Mouse (Mus musculus) embryonic facial prominence, embryonic 11.5 days (tissue): ENCODE data around the gene Vps18. TPM values are rescaled to one million over a fixed set of nuclear protein-coding genes. Genes with fewer than 3 reads are reported as not detected.
A peak's percentile ranks its signal among the peaks of the same experiment; 100 is the strongest.

ENCODE experiments used
- ATAC-seq: fragments of 200-750 bp; cut with Nextera tagmentation; replicated peaks from 2 replicates; pipeline ENCODE4 v1.8.0; 2017; ENCODE audit warnings: low read depth; ENCODE audit not compliant: insufficient number of reproducible peaks, low FRiP score, low TSS enrichment
- DNase-seq: peaks from one replicate; pipeline ENCODE4 v3.0.0-alpha.2; 2015; ENCODE audit warnings: low spot score
- H3K27ac ChIP-seq: fragments of 300-500 bp; sonication (generic); replicated peaks from 2 replicates; pipeline ENCODE4 v1.5.1; 2014; ENCODE audit warnings: mild to moderate bottlenecking, low read depth, low read length, control low read depth
- H3K27me3 ChIP-seq: fragments of 300-500 bp; sonication (generic); 2 replicates; pipeline ENCODE4 v1.6.1; 2014; ENCODE audit warnings: mild to moderate bottlenecking, low read length, moderate library complexity, mixed read lengths; ENCODE audit not compliant: control insufficient read depth, insufficient read depth
- H3K36me3 ChIP-seq: fragments of 300-500 bp; sonication (generic); replicated peaks from 2 replicates; pipeline ENCODE4 v1.6.1; 2014; ENCODE audit warnings: low read depth, mild to moderate bottlenecking, low read length, moderate library complexity, mixed read lengths; ENCODE audit not compliant: control insufficient read depth, insufficient read depth
- H3K4me1 ChIP-seq: fragments of 300-500 bp; sonication (generic); 2 replicates; pipeline ENCODE4 v1.6.1; 2014; ENCODE audit warnings: low read length, mixed read lengths; ENCODE audit not compliant: control insufficient read depth, insufficient read depth
- H3K4me2 ChIP-seq: fragments of 300-500 bp; sonication (generic); 2 replicates; pipeline ENCODE4 v1.6.1; 2014; ENCODE audit warnings: low read depth, mild to moderate bottlenecking, control low read depth, low read length, moderate library complexity
- H3K4me3 ChIP-seq: fragments of 300-500 bp; sonication (generic); 2 replicates; pipeline ENCODE4 v1.5.1; 2014; ENCODE audit warnings: low read depth, low read length, control low read depth
- H3K9ac ChIP-seq: fragments of 300-500 bp; sonication (generic); replicated peaks from 2 replicates; pipeline ENCODE4 v1.6.1; 2014; ENCODE audit warnings: mild to moderate bottlenecking, control low read depth, low read length
- H3K9me3 ChIP-seq: fragments of 300-500 bp; sonication (generic); replicated peaks from 2 replicates; pipeline ENCODE4 v1.6.1; 2016; ENCODE audit warnings: mild to moderate bottlenecking, low read length, inconsistent platforms, mixed read lengths; ENCODE audit not compliant: control insufficient read depth
- WGBS: fragments of 180-500 bp; shearing (Covaris S2); extraction: QIAGEN DNeasy Blood & Tissue Kit; methylation state at CpG from one replicate; pipeline ENCODE4 v1.1.7; 2014; 5-methylcytosine and 5-hydroxymethylcytosine counted together
- polyA plus RNA-seq: library from polyadenylated mRNA; unstranded; fragments of >200 nt; fragmentation: Nextera tagmentation; extraction: Ambion mirVana; gene quantifications from 2 replicates; pipeline ENCODE4 v1.2.1, GENCODE M21; 2014

Vps18 gene
- polyA plus RNA-seq, 1 experiment from 2014 or later = 9.2 TPM

GRCm38 (mm10) chr2:119325568-119326143 lies 37.1 kb downstream of the Vps18 start, which contains the start of gene Dll4:
TSS of gene Dll4 (plus strand) at chr2:119325784.
- WGBS = 0% methylated on average over 33 of the region's 33 CpGs
- Histone ChIP-seq H3K4me1 (peaks cover 13% of the 10 kb centered on the region), H3K4me3 (peak within 1 kb of the TSS; percentile 26), H3K4me2 (peak within 1 kb of the TSS; percentile 69), H3K27me3 (peaks cover 88% of the 10 kb centered on the region), H3K9ac (peak within 1 kb of the TSS; percentile 0; the same call in 1 of the 2 replicates), H3K27ac (no peak within 1 kb of the TSS), H3K36me3 (no peaks in the 10 kb centered on the region), H3K9me3 (no peaks in the 10 kb centered on the region)
- DNase-seq (peak; percentile 59), ATAC-seq (0 out of 2 replicates have a peak, but pooled peaks have one; percentile 20)

GRCm38 (mm10) chr2:119326161-119327101 lies 37.9 kb downstream of the Vps18 start:
- Histone ChIP-seq H3K4me3 (peak overlapping the region; percentile 26), H3K36me3 (no peaks in the 10 kb centered on the region), H3K9me3 (no peaks in the 10 kb centered on the region), H3K4me1 (peaks cover 13% of the 10 kb centered on the region), H3K27me3 (peaks cover 85% of the 10 kb centered on the region), H3K9ac (peak overlapping the region; percentile 0; the same call in 1 of the 2 replicates), H3K4me2 (peak overlapping the region; percentile 69), H3K27ac (no peak overlapping the region)
- ATAC-seq = no peak
- DNase-seq = peak; percentile 30
- WGBS = under 1% methylated on average over 61 of the region's 61 CpGs

GRCm38 (mm10) chr2:119327102-119327480 lies 38.6 kb downstream of the Vps18 start:
- Histone ChIP-seq H3K4me3 (peak overlapping the region; percentile 26), H3K9ac (no peak overlapping the region), H3K9me3 (no peaks in the 10 kb centered on the region), H3K27me3 (peaks cover 78% of the 10 kb centered on the region), H3K36me3 (no peaks in the 10 kb centered on the region), H3K27ac (no peak overlapping the region), H3K4me1 (peaks cover 11% of the 10 kb centered on the region), H3K4me2 (peak overlapping the region; percentile 69)
- peak; percentile 65 for DNase-seq
- under 1% methylated on average over 30 of the region's 30 CpGs for WGBS
- no peak for ATAC-seq

- peaks cover 69% of the 10 kb centered on the region for H3K27me3 ChIP-seq
- WGBS = 14% methylated on average over 11 of the region's 11 CpGs
- peaks cover 8% of the 10 kb centered on the region for H3K4me1 ChIP-seq
Measured at GRCm38 (mm10) chr2:119327942-119328526, 39.5 kb downstream of the Vps18 start.

GRCm38 (mm10) chr2:119328546-119328945 lies 40.0 kb downstream of the Vps18 start:
- no peaks in the 10 kb centered on the region for H3K9me3 ChIP-seq
- peaks cover 65% of the 10 kb centered on the region for H3K27me3 ChIP-seq
- H3K36me3 ChIP-seq = no peaks in the 10 kb centered on the region
- DNase-seq = no peak
- 36% methylated on average over 5 of the region's 5 CpGs for WGBS
- no peak for ATAC-seq
- no peak overlapping the region for H3K4me2 ChIP-seq
- no peak overlapping the region for H3K27ac ChIP-seq
- H3K4me1 ChIP-seq = peaks cover 8% of the 10 kb centered on the region
- H3K4me3 ChIP-seq = no peak overlapping the region
- no peak overlapping the region for H3K9ac ChIP-seq

More at GRCm38 (mm10) chr2:119327942-119328526, 39.5 kb downstream of the Vps18 start:
- 0 out of 2 replicates have a peak overlapping the region, but pooled peaks have one; percentile 7 for H3K4me3 ChIP-seq
- ATAC-seq (no peak), DNase-seq (no peak)
- no peak overlapping the region for H3K4me2 ChIP-seq
- H3K9ac ChIP-seq = no peak overlapping the region
- H3K27ac ChIP-seq = no peak overlapping the region
- no peaks in the 10 kb centered on the region for H3K36me3 ChIP-seq
- H3K9me3 ChIP-seq = no peaks in the 10 kb centered on the region

GRCm38 (mm10) chr2:119329123-119329817 lies 40.7 kb downstream of the Vps18 start:
- H3K9me3 ChIP-seq = no peaks in the 10 kb centered on the region
- H3K4me2 ChIP-seq = no peak overlapping the region; the same call in 1 of the 2 replicates
- H3K27me3 ChIP-seq = peaks cover 57% of the 10 kb centered on the region
- no peak for DNase-seq
- no peak overlapping the region for H3K27ac ChIP-seq
- no peak for ATAC-seq
- no peaks in the 10 kb centered on the region for H3K36me3 ChIP-seq
- peaks cover 6% of the 10 kb centered on the region for H3K4me1 ChIP-seq
- 62% methylated on average over 3 of the region's 3 CpGs for whole genome bisulfite sequencing
- no peak overlapping the region for H3K9ac ChIP-seq
- no peak overlapping the region for H3K4me3 ChIP-seq

- 92% methylated on average over 8 of the region's 8 CpGs for WGBS
- DNase-seq (no peak), ATAC-seq (no peak)
Measured at GRCm38 (mm10) chr2:119330795-119331194, 42.3 kb downstream of the Vps18 start.

More at GRCm38 (mm10) chr2:119330795-119331194, 42.3 kb downstream of the Vps18 start:
- H3K4me3 ChIP-seq = no peak overlapping the region
- H3K9me3 ChIP-seq = no peaks in the 10 kb centered on the region
- H3K4me1 ChIP-seq = peaks cover 1% of the 10 kb centered on the region
- H3K9ac ChIP-seq = no peak overlapping the region
- no peaks in the 10 kb centered on the region for H3K36me3 ChIP-seq
- no peak overlapping the region for H3K4me2 ChIP-seq
- H3K27me3 ChIP-seq = peaks cover 43% of the 10 kb centered on the region
- no peak overlapping the region for H3K27ac ChIP-seq
